Mouse (Mus musculus) ES-E14 (cell line): ENCODE results near the gene Atg5. TPM values are rescaled to one million over a fixed set of nuclear protein-coding genes. Genes with fewer than 3 reads are reported as not detected.

Experiments
- DNase-seq: peaks from one replicate; pipeline ENCODE4 v3.0.0-alpha.2; 2013; ENCODE audit warnings: low read depth, low spot score
- H3K27ac ChIP-seq: 2 replicates; pipeline ENCODE4 v1.5.1; 2012; ENCODE audit warnings: low read depth, mild to moderate bottlenecking, low read length, moderate library complexity, mixed read lengths; ENCODE audit not compliant: poor library complexity, insufficient read depth, severe bottlenecking
- H3K36me3 ChIP-seq: 2 replicates; pipeline ENCODE4 v1.6.1; 2012; ENCODE audit warnings: mild to moderate bottlenecking, low read length, moderate library complexity, mixed read lengths; ENCODE audit not compliant: control insufficient read depth, poor library complexity, insufficient read depth, severe bottlenecking
- H3K4me1 ChIP-seq, 2 experiments: fragments of 150-350 bp in 1 of 2; sonication (generic) in 1 of 2; 2 replicates each; pipeline ENCODE4 v1.6.1; 2012; ENCODE audit warnings: low read length in 2 of 2, mild to moderate bottlenecking in 1 of 2, mixed read lengths in 1 of 2; ENCODE audit not compliant: control insufficient read depth in 2 of 2, insufficient read depth in 2 of 2, poor library complexity in 1 of 2
- H3K4me3 ChIP-seq, 2 experiments: fragments of 150-350 bp in 1 of 2; sonication (generic) in 1 of 2; 2 replicates each; pipeline ENCODE4 v1.5.1; 2012; ENCODE audit warnings: low read length in 2 of 2, low read depth in 1 of 2, mild to moderate bottlenecking in 1 of 2, mixed read lengths in 1 of 2; ENCODE audit not compliant: insufficient read depth in 1 of 2, poor library complexity in 1 of 2, severe bottlenecking in 1 of 2
- H3K9ac ChIP-seq: 2 replicates; pipeline ENCODE4 v1.6.1; 2012; ENCODE audit warnings: low read depth, mild to moderate bottlenecking, low read length, mixed read lengths; ENCODE audit not compliant: poor library complexity, insufficient read depth, severe bottlenecking
- H3K9me3 ChIP-seq: fragments of 150-350 bp; sonication (generic); 2 replicates; pipeline ENCODE4 v1.6.1; 2012; ENCODE audit warnings: low read depth, mild to moderate bottlenecking, low read length; ENCODE audit not compliant: control insufficient read depth, insufficient read depth
- CHD2 ChIP-seq: IDR thresholded peaks from 2 replicates; pipeline ENCODE4 v1.6.1; 2014; ENCODE audit warnings: mild to moderate bottlenecking, low read depth, low read length, inconsistent platforms
- HCFC1 ChIP-seq: IDR thresholded peaks from 2 replicates; pipeline ENCODE4 v1.6.1; 2012; ENCODE audit warnings: low read length, inconsistent platforms, borderline replicate concordance; ENCODE audit not compliant: insufficient read depth
- MAFK ChIP-seq: IDR thresholded peaks from 2 replicates; pipeline ENCODE4 v1.6.1; 2014; ENCODE audit warnings: mild to moderate bottlenecking, low read depth, low read length, inconsistent platforms; ENCODE audit not compliant: insufficient read depth
- ZC3H11A ChIP-seq: IDR thresholded peaks from 2 replicates; pipeline ENCODE4 v1.6.1; 2012; ENCODE audit warnings: low read depth, mild to moderate bottlenecking, inconsistent platforms, low read length, borderline replicate concordance
- ZNF384 ChIP-seq: IDR thresholded peaks from 2 replicates; pipeline ENCODE4 v1.6.1; 2012; ENCODE audit warnings: low read depth, low read length, inconsistent platforms
- in situ Hi-C, 2 experiments: fragments of 600-800 bp; cut with MboI; formaldehyde crosslinking; loops; one replicate each; pipeline ENCODE4 v1.15.1; 2025; ENCODE audit warnings: low sequenced_read_pairs in 2 of 2, inconsistent platforms in 1 of 2; ENCODE audit not compliant: unreplicated experiment in 2 of 2
- total RNA-seq: library from RNA; depleted of rRNA; stranded (reverse); fragments of 300-350 nt; gene quantifications from 2 replicates; pipeline ENCODE4 v1.2.3, GENCODE M21; 2012

The Atg5 gene
- total RNA-seq, 1 experiment, result 22.5 TPM

DNA sequence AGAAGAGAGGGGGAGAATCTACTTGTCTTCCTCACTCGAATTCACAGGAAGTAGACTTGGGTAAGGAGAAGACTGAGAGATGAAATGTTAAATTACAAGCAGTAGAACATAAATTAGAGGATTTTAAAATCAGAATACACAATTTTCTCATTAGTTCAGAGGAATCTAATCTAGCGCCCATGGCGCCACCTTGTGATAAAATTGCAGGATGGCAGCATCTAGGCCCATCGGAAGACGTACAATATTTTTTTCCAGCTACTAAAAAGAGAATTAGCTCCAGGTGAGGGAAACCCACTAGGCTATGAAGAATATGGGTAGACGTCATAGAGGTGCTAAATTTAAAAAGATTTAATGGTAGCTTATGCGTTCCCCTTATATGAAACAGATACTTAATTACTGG lies 11.5 kb upstream of the Atg5 start:
- in situ Hi-C loops, result no loop called here
- DNase-seq, result no peak
- Histone ChIP-seq H3K27ac (no peak overlapping the region), H3K4me1 (no peaks in the 10 kb centered on the region), H3K36me3 (no peaks in the 10 kb centered on the region), H3K9ac (no peak overlapping the region), H3K9me3 (no peaks in the 10 kb centered on the region), H3K4me3 (no peak overlapping the region)
- TF ChIP-seq HCFC1, result no peak
- peak; percentile 20; the same call in 1 of the 2 replicates for TF ChIP-seq ZC3H11A

DNA sequence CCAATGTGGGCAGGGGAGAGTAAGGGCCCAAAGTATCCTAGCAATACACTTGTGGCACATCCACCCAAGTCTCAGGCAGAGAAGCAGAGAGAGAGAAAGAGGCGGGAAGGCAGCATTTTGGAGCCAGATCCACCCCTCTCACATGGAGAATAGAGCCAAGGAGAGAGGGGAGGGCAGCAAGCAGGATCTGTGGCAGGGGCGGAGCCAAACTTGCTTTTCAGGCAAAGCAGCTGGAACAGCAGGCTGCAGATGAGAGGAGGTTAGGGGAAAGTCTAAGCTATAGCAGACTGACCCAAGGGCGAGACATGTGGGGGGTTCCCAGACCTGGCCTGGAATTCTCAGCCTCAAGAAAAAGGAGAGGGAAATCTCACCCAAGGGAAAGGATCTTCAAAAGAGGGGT lies 2.3 kb upstream of the Atg5 start:
- no peak for TF ChIP-seq HCFC1
- TF ChIP-seq CHD2, result no peak
- TF ChIP-seq MAFK, result no peak
- TF ChIP-seq ZNF384, result no peak
- TF ChIP-seq ZC3H11A, result no peak
- H3K4me1 ChIP-seq, result peaks cover 0 to 10% of the 10 kb centered on the region in 2 experiments; a peak in 1 of 4 replicates
- peak overlapping the region; percentile 26; the same call in 1 of the 2 replicates for H3K27ac ChIP-seq
- no peaks in the 10 kb centered on the region for H3K9me3 ChIP-seq
- H3K36me3 ChIP-seq, result no peaks in the 10 kb centered on the region
- H3K4me3 ChIP-seq, result peak overlapping the region; percentile 39 to 57
- in situ Hi-C loops, result no loop called here
- no peak for DNase-seq
- peak overlapping the region; percentile 74 for H3K9ac ChIP-seq

DNA sequence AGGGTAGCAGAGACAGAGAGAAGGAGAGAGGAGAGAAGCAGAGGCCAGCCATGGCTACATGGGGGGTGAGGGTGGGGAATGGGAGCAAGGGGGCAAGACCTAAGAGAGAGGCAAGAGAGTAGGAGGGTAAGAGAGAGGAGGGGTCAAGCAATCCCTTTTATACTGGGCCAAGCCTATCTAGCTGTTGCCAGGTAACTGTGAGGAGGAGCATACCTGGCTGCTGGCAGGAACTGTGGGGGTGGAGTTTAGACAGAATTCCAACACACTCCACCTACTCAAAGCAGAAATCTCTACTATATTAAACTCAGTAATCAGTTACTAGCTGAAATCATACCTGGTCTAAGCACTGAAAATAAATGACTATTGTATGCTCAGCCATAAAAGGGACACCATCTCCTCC lies 1.6 kb upstream of the Atg5 start:
- no peaks in the 10 kb centered on the region for H3K36me3 ChIP-seq
- peaks cover 0 to 10% of the 10 kb centered on the region in 2 experiments; a peak in 1 of 4 replicates for H3K4me1 ChIP-seq
- 0 out of 2 replicates have a peak overlapping the region, but pooled peaks have one; percentile 16 for H3K9ac ChIP-seq
- peak overlapping the region; percentile 39 to 76; a peak in 3 of 4 replicates for H3K4me3 ChIP-seq
- H3K9me3 ChIP-seq, result no peaks in the 10 kb centered on the region
- in situ Hi-C loops, result no loop called here
- DNase-seq, result no peak
- no peak overlapping the region; the same call in 1 of the 2 replicates for H3K27ac ChIP-seq
- TF ChIP-seq ZC3H11A, result no peak
- TF ChIP-seq CHD2, result no peak
- no peak for TF ChIP-seq MAFK
- TF ChIP-seq ZNF384, result no peak
- TF ChIP-seq HCFC1, result no peak

DNA sequence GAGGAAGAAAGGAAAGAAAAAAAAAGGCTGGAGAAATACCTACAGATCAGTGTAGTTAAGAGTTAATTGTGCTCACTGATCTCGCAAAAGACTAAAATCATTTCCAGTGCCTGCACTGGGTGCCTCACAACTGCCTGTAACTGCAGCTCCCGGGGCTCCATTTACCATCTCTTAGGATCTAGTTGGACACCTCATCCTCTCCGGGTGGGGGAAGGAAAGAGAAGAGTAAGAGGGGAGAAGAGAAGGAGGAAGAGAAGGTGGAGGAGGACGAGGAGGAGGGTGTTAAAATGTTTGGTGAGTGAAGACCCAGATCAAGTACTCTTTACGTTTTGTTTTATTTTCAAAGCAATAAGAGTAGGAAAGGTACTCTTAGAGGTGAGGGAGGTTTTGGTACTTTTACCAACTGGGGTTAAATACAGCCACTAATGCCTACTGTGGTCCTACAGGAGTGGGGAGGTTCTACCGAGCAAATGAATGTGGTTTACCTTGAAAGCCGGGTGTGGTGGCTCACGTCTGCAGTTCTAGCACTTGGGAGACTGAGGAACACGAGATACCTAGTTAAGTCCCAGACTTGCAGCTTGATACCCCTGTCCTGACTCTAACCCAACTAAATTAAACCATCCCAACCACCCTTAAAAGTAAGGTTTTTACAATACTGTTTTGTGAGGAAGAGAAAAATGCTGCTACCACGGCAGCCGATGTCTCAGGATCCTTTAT lies 574 bp upstream of the Atg5 start:
- TF ChIP-seq ZC3H11A, result no peak
- no peak for TF ChIP-seq MAFK
- no peak for TF ChIP-seq HCFC1
- no peak for TF ChIP-seq CHD2
- TF ChIP-seq ZNF384, result no peak
- in situ Hi-C loops, result no loop called here
- Histone ChIP-seq H3K4me3 (peak overlapping the region; percentile 76 to 100), H3K27ac (no peak overlapping the region), H3K4me1 (peaks cover 0 to 10% of the 10 kb centered on the region in 2 experiments; a peak in 1 of 4 replicates), H3K9me3 (no peaks in the 10 kb centered on the region), H3K36me3 (no peaks in the 10 kb centered on the region), H3K9ac (peak overlapping the region; percentile 55)
- DNase-seq, result no peak

DNA sequence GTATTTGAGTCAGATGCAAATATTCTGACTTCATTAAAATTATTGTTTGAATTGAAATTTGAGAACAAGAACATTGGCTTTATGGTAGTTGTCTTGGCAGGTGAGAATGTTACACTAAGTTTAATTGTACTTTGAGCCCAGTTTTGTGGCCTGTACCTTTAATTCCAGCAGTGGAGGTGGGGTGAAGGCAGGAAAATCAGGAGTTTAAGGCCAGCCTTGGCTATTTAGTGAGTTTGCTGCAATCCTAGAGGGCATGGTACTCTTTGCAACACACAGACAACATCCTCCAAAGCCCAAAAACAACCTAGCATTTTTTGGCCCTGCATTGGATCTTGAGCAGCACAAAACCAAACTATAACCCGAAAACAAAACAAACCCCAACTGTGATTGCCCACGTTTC lies 1.1 kb downstream of the Atg5 start:
- TF ChIP-seq HCFC1, result no peak
- TF ChIP-seq CHD2, result no peak
- no peak for TF ChIP-seq ZC3H11A
- TF ChIP-seq ZNF384, result no peak
- no peak for TF ChIP-seq MAFK
- no peak for DNase-seq
- in situ Hi-C loops, result no loop called here
- peak overlapping the region; percentile 56; the same call in 1 of the 2 replicates for H3K9ac ChIP-seq
- H3K4me1 ChIP-seq, result peaks cover 0 to 11% of the 10 kb centered on the region in 2 experiments; a peak in 1 of 4 replicates
- H3K9me3 ChIP-seq, result no peaks in the 10 kb centered on the region
- H3K36me3 ChIP-seq, result no peaks in the 10 kb centered on the region
- H3K27ac ChIP-seq, result no peak overlapping the region
- peak overlapping the region; percentile 90 to 100; a peak in 3 of 4 replicates for H3K4me3 ChIP-seq
